ENCODE assay signal across 9 mouse cellular contexts in the genomic region with DNA sequence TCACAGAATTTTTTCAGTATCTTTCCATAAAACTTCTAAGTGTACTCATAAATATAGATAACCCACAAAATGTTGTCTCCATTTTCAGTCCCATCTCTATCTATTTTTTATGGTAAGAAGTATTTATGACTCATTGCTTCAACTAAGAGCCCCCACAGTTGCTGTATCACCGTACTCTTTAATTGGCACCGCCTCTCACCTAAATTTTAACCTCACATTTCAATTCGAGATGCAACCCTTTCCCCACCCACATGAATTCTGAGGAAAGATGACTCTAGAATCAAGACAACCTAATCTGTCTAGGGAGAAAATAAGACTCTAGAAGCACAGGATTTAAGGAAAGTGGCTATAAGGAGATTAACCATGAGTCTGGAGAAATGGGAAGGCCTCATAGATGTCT.
"Had no signal": no experiment of that assay in that cellular context is flagged by ENCODE, and none has a peak within 500 bp of the region (broad histone marks: within the 10 kb centered on the region; RNA-seq: fewer than 3 reads in every experiment).

No protein-coding gene starts in this region.

- ATAC-seq: liver, postnatal 0 days; lung, postnatal 0 days; midbrain, embryonic 15.5 days had no signal

- DNase-seq: liver, postnatal 0 days; lung, adult 2 months; lung, postnatal 14 days; lung, postnatal 36 days; thymus, adult 18-20 months; thymus, postnatal 14 days; thymus, postnatal 36 days had no signal
